Mouse (Mus musculus): Measurements from ENCODE around the gene Evi5l.
A peak's percentile ranks its signal among the peaks of the same experiment; 100 is the strongest.

Gene Evi5l

DNA sequence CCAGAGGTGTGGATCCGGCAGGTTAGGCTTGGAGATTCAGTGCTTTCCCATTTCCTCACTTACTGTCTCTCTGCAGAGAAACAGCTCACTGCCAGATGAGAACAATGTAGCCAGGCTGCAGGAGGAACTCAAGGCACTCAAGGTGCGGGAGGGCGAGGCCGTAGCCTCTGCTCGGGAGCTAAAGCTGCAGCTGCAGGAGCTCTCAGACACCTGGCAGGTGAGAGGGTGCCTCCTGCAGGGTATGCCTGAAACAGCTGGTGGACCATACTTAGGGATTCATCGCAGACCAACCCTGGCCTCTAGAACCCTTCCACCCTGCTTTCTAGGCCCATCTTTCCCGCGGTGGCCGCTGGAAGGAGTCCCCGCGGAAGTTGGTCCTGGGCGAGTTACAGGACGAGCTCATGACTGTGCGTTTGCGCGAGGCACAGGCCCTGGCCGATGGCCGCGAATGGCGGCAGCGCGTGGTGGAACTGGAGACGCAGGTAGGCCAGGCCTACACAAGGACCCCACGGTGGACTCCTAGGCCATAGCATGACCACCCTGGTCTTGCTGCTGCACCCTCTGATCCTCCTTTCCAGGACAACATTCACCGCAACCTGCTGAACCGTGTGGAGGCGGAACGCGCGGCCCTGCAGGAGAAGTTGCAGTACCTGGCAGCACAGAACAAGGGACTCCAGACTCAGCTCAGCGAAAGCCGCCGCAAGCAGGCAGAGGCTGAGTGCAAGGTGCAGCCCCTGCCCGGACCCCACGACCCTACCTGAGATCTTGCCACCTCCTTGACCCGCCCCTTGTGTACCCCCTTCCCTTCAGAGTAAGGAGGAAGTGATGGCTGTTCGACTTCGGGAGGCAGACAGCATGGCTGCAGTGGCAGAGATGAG lies 39.1 kb downstream of the Evi5l start:
- no peak for DNase-seq

DNA sequence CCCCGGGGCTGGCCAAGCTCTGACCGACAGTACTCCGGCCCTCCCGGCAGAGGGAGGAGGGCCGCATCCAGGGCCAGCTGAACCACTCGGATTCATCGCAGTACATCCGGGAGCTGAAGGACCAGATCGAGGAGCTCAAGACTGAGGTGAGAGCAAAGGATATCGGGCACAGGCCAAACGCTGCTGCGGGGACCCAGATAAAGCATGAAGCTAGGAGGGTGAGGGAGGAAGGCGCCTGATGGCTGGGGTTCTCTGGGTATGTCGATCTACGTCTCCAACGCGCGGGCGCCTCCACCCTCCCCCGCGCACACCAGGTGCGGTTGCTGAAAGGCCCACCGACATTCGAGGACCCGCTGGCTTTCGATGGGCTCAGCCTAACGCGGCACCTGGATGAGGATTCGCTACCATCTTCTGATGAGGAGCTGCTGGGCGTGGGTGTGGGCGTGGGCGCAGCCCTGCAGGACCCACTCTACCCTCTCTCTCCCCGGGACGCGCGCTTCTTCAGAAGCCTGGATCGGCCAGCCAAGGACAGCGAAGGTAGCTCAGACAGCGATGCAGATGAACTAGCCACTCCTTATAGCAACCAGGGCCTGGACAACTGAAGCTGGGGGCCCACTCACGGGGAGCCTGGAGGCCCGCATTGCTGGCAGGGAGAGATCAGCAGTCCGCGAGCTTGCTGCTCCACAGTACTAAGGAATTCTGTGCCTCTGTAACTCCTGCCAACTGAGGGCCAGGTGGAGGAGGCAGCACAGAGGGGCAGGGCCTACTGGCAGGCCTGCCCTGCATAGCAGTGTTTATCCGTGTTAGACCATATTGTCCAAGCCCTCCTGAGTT lies 40.0 kb downstream of the Evi5l start:
- no peak for DNase-seq

DNA sequence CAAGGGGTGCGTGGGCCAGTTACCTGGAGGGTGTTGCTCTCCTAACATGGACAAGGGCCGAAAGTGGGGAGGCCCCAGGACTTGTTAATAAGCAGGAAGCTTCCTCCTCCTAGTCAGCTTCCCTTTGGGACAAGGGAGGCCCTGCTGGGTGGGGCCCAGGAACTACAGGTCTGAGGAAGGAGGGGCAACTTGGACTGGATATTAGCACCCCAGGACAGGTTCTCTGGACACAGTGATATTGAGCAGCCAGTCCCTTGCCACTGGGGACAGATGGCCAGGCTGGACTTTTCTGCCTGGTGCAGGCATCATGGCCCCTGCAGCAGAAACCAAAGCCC lies 40.6 kb downstream of the Evi5l start:
- DNase-seq = no peak

DNA sequence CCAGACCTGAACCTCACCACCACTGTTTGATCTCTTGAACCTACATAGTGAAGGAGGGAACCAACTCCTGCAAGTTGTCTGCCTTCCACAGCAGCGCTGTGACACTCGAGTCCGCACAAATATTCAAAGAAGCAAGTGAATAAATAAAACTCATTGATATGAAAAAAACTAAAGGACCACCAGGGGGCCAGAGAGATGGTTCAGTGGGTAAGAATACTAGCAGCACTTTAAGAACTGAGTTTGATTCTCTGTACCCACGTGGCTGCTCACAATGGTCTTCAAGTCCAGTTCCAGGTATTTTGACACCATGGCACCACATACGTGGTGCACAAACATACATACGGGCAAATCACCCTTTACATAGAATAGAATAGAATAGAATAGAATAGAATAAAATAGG lies 44.7 kb downstream of the Evi5l start:
- no peak for DNase-seq

DNA sequence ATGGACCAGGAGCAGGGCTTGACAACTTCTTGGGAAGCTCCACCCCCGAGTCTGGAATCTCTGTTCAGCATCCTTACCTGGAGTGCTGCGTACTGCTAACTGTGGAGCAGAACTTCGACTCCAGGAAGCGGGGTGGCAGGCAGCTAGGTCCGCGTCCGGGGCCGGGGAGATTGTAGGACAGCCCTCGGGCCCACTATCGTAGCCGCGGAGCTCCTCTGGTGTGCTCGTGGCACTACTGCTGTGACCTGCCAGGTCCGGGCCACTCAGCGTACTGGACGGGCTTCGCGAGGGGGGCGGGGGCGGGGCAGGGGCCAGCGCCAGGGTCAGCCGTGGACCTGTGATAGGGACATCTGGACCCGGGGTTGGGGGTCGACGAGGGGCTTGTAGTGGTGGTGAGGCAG lies 46.4 kb downstream of the Evi5l start:
- DNase-seq = peak; percentile 27

DNA sequence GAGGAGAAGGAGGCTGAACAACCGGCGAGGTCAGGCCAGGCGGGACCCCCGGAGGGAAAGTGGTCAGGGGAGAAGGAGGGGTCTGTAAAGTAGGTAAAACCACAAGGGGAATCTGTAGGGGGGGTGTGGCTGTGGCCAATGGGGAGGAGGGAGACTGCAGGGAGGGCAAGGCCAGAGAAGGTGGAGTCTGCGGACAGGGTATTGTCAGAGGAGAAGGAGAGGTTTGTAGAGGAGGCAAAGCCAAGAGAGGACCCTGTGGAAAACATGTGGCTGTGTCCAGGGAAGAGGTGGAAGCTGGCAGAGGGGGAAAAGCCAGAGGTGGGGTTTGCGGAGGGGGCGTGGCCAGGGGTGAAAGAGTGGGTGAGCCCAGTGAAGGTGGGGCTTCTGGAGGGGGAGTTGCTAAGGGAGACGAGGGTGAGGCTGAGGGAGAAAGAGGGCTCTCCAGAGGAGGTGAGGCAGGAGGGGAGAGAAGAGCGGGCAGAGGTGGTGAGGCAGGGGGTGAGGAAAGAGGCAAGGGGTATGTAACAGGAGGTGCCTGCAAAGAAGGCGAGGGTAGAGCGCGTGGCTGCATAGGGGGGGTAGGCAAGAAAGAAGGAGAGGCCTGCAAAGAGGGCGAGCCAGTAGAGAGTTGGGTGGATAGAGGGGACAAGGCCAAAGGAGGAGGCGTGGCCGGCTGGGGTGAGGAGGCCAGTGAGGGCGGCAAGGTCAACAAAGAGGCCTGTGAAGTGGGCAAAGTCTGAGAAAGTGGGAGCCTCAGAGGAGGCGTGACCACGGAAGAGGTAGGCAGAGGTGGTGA lies 47.0 kb downstream of the Evi5l start:
- peak; percentile 83 for DNase-seq

DNA sequence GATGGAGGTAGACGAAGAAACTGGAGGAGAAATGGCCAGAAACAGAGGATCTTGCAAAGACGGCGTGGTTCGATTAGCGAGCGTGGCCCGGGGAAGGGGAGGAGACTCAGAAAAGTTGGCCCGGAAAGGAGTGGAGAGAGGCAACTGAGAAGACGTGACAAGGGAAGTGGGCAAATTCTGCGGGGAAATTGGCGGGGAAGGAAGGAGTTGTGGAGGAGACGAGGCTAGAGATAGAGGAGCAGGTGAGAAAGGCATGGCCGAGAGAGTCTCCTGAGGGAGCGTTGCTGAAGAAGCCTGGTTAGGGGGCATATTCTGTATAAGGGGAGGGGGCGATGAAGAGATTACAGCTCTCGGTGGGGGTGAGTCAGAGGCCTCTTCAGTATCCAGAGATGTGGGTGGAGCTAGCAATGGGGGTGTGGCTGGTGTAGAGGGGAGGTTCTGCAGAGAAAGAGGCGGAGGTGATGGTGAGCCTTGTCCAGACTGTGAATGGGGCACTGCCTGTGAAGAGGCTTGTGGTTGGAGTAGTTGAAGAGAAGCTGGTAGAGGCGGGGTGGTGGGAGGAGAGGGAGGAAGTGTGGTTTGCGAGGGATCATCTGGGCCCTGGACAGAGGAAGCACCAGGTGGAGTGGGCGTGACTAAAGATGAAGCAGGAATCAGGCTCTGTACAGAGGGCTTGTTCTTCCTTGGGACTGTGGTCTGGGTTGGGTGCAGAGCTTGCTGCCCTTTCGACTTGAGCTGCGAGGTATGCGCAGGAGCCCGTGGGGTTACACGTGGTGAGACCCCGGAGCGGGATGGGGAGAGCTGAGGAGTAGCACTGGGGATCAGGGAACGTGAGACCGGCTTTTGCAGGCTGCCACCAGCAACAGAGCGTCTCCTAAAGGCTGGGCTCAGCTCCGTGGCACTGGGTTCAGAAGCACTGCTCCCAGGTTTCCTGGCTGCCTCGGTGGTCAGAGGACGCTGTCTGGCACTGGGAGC lies 47.9 kb downstream of the Evi5l start:
- peak; percentile 93 for DNase-seq

DNA sequence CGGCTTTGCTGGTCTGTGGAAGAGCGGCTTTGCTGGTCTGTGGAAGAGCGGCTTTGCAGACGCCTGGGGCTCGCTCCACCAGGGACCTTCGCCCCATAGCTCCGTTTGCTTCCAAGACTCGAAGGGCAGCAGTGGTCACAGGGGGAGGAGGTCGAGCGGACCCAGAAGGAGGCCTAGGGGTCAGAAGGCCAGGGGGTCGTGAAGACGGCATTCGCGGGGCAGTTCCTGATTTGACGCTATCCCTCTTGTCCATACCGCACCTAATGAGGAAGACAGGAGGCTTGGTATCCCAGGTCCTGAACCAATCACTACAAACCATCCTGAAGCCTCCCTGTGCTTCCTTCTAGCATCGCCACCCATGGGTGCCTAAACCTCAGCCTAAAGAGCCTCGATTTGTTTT lies 49.9 kb downstream of the Evi5l start:
- DNase-seq = no peak

DNA sequence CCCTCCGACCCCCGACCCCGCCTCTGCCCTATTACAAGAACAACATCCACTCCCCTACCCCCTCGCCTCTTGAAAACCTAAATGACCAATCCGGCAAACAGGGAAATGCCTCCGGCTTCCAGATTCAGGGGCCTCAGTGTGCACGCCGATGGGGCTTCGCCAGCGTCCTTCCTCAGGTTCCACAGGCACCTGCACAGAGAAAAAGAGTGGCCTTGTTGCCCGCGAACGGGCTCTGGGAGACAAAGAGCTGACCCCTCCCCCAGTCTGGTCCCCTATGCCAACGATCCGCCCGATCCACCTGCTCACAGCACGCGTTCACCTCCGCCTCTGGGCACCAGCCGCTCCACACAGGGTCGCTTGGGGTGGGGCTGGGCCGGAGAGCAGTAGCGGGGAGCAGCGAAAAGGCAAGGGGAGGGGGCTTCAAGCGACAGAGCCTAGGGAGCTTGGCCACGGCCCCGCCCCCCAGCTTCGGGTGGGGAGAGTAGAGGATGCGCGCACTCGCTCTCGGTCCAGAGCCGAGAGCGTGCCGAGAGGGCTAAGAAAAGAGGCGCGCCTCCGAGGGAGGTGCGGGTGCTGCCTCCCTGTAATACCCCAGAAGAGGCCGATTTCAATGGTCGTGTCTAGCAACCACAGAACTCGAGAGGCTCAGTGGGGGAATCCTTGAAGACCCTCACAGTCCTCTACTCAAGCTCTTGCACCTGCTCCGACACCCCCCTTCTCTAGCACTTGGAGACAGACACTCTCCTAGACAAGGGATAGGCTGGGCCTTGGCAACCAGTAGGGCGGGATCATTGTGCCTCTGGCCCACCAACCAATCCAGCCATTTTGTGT lies 50.6 kb downstream of the Evi5l start, which contains the start of gene Prr36:
Prr36 (minus strand) TSS at position 669 of the 831 bp plus-strand sequence.
- peak; percentile 19 for DNase-seq

DNA sequence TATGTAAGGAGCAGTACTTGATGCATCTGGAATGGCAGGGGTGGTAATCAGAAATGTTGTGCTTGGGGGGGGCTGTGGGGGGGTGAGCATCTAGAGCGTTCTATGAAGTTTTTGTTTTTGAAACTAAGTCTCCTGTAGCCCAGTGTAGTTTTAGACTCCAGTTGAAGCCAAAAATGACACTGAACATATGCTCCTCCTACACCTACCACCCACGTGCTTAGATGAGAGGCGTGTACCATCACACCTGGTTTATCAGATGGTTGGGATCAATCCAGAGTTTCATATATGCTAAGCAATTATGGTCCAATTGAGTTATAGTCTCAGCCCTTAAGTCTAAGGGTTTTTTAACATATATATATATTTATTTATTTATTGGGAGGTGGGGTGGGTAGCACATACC lies 53.2 kb downstream of the Evi5l start:
- no peak for DNase-seq

DNA sequence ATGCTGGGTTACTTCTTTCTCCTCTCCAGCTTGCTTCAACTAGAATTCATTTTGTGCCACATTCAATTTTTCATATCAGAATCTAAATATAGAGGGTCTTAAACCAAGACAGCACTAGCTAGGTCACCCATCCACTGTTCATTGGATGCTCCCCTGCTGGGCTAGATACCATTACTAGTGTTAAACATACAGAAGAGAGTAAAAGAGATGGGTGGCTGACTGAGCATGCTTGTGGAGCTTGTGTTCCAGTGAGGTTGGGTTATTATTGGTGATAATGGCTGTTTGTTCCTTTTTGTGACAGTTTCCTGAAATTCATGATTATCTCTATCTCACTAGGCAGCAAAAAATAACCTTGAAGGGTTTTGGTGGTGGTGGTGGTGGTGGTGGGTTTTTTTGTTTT lies 55.7 kb downstream of the Evi5l start:
- DNase-seq = no peak

DNA sequence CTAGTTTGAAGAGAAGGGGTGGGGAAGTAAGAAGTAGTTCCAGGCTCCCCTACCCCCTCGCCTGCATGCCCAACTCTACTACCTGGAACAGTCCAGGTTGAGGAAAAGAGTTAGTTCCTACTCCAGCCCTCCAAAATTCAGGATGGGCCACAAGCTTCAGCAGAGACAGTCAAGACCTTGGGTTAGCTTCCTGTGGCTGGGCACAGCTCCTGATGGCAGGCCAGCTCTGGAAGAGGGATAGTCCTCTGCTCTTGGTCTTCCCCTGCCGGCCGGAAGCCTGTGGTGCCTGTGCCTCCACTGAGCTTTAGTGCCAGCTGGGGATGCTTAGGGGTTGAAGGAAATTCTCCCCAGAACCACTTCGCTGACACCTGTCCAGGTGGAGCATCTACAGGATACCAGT lies 60.0 kb downstream of the Evi5l start:
- no peak for DNase-seq

DNA sequence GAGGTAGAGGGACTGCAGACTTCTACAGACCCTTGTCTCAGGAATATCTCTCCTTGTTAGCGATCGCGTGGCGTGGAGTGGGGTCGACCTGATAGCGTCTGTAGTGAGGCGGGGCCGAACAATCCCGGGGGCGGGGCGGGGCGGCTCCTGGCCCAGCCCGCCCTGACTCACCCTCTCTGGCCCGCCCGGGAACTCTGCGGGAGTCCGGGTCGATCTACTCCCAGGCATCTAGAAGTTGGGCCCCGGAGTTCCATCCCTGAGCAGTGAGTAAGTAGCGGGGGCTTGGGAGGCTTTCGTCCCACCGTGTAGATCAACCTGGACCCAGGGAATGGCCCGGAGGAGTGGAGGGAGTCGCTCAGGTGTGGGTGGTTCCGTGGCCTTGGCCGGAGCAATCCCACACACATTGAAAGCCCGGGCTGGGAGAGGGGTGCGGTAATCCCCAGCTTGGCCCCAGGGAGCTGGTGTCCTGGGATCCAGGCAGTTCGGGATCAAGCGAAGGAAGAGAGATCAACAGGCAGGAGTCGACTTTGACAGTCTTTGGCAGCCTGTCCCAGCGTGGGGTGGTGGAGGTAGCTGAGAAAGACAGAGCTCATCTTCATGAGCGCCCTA lies 60.5 kb downstream of the Evi5l start, which contains the start of gene Lrrc8e:
Lrrc8e (plus strand) TSS at position 89 of the 609 bp plus-strand sequence.
- DNase-seq = peak; percentile 53

DNA sequence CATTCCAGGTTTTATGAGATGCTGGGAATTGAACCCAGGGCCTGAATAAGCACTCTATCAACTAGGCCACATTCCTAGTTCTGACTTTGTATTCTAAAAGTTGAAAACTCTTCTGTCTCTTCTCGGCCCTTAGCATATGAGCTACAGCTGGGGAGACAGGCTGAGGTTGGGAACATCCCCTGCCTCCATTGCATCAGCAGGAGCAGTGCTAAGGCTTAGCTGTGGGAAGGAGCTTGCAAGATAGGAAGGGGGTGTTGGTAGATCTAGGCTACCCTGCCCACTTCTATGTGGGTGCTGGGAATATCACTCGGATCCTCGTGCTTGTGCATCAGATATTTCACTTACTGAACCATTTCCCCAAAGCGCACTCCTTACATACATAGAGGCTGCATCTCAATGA lies 61.6 kb downstream of the Evi5l start:
- no peak for DNase-seq

DNA sequence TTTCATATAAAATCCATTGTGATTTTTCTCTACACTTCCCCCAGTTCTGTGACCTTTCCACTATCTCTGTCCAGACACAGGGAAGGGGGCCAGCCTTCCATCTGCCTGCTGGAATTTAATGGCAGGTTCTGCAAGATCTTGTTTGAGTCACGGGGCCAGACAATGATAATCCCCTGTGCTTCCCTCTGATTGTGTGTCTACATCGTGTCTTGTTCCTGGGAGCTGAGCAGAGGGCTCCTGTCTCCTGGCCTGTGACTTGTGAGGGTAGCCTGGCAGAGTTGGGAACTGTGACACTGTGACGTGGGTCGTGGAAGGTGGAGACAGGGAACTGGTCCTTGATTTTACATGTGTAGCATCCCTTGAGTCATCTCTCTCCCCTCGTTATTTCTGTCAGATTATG lies 63.4 kb downstream of the Evi5l start:
- no peak for DNase-seq

DNA sequence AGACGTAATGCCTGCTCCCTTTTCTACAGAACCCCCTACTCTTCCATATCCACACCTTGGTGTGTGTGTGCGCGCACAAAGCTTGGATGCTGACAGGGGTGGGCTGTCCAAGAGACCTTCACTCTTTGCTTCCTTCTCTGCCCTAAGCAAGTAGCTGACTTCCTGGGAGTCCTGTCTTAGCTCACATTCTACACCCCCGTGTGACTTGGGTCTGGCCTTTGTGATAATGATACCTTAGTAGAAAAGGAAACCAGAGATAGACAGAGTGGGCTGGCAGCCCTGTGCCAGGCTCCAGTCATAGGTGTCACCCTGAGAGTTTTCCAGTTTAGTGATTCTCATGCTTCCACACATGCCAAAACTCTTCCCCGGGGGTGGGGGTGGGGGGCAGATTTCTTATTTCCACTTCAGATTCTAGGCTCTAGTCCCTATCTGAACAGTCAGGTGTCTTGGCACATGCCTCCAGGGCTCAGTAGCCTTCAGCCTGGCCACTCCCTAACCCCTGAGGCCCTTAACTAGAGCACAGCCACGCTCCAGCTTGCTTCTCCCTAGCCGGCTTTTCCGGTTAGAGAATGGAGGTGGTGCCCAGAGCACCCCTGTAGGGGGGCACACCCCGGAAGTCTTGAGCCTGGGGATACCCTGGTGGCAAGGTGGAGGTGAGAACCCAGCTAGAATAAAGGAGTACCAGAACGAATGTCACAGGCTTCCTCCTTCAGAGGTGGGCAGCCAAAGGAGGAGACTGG lies 64.4 kb downstream of the Evi5l start:
- DNase-seq = peak; percentile 46

DNA sequence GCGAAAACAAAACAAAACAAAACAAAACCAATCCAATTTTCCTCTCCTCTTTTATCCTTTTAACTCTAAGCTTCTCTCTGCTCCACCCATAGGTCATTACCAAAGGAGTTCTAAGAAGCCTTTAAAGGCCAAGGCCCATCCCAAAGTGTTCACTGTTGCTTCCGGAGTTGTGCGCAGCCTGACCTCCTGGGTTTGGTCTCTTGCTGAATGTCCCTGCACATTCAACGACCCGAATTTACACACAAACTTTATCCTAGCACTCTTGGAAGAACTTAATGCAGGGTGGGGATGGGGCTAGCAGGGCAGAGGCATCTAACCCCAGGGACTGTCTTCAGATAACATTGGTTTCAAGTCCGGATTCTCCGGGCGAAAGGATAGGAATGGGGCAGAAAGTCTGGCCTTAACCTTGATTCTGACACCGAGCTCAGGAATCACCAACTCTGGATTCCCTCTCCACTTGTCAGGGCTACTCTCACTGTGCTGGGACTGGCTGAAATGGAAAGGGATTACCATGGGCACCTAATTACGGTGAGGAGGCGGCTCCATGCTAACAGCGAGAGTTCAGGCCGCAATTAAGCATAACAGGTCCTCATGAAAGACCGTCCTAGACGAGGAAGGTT lies 71.6 kb downstream of the Evi5l start:
- DNase-seq = peak; percentile 46

DNA sequence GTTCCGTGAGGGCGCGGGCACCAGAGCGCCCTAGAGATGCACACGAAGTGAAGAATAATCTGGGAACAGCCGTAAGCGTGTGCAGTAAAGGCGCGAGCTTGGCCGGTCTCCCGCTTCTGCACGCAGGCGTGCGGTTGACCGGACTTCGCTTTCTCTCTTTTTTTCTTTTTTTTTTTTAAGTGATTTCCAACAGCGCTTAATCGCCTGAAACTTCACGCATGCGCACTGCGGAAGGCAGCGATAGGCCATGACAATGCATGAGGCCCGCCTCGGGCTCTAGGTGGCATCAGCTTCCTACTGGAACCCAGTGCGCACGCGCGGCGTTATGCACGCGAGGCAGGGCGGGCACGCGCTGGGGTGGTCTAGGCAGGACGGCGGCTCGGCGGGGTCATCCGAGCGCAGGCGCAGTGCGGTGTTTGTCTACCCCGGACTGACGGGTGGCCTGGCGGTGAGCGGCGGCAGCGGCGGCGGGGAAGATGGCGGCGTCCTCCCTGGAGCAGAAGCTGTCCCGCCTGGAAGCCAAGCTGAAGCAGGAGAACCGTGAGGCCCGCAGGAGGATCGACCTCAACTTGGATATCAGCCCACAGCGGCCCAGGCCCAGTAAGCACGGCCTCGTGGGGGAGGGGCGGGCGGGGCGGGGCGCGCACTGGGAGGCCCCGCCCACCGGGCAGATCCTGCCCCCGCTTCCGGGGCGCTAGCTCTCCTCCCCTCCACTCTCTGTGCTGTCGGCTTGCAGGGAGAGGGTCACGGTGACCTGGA lies 72.2 kb downstream of the Evi5l start, which contains the start of the genes Map2k7 and Gm49320:
Map2k7 (plus strand) TSS at position 307 of the 759 bp plus-strand sequence.
Gm49320 (plus strand) TSS at position 432 of the 759 bp plus-strand sequence.
- DNase-seq = peak; percentile 100
